Mouse (Mus musculus) ovary, postnatal 36 days (tissue): ENCODE data around the gene Zhx3.

Experiments used
- DNase-seq: peaks from one replicate; pipeline ENCODE4 v3.0.0; 2022; ENCODE audit warnings: low spot score, mixed read lengths

Zhx3 gene

DNA sequence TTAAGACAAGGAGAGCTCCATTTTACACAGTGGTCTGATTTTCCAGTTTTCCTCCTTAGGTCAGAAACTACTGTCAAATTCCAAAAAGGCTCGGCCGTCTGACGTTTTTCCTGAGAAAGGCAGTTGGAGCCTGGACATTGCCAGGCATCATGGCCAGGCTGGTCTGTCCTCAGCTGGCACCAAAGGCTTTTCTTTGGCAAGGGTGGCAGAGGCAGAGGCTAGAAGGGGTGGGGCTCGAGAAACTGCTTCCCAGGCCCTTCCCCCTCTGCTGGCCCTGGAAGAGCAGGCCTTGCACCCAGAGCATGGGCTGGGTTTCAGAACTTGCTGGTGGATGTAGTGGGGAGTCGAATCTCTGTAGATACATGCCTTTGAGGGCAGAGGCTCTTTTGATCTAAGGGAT lies 9.6 kb upstream of the Zhx3 start:
- no peak for DNase-seq

DNA sequence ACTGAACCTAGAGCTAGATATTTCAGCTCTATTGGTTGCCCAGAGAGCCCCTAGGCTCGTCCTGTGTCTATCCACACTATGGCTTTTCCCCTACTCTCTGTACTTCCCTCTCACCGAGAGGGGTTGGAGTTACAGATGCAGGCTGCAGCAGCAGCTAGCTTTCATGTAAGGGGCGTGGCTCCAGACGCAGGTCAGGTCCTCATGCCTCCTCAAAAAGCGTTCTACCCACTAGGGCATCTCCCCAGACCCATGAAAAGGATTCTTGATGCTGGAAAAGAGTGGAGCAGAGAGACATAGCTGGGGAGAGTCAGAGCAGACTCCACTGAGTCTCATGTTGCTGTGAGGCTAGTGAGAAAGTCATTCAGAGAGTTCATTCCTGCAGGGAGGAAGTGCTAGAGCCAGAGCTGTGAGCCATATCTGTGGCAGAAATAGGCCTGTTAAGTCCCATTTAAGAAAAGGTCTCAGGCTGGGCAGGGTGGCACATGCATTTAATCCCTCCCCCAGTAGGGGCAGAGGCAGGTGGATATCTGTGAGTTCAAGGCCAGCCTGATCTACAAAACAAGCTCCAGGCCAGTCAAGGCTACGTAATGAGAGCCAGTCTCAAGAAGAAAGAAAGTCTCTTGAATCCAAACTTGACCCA lies 8.8 kb upstream of the Zhx3 start:
- peak; percentile 36 for DNase-seq

- peak; percentile 65 for DNase-seq
Measured at GRCm38 (mm10) chr2:160880453-160881195, 7.8 kb upstream of the Zhx3 start, which contains the start of gene Lpin3. Gene Lpin3 (plus strand): TSS chr2:160880670.

DNA sequence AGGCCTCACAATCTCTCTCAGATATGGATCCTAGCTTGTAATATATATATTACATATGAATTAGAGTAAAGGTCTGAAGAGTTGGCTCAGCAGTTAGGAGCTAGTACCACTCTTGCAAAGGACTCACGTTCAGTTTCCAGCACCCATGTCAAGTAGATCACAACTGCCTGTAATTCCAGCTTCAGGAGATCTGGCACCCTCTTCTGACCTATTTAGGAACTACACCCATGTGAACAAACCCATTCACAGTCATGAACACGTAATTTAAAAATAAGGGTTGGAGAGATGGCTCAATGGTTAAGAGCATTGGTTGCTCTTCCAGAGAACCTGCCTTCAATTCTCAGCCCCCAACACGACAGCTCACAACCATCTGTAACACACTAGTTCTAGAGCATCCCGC lies 3.3 kb upstream of the Zhx3 start:
- DNase-seq = no peak

DNA sequence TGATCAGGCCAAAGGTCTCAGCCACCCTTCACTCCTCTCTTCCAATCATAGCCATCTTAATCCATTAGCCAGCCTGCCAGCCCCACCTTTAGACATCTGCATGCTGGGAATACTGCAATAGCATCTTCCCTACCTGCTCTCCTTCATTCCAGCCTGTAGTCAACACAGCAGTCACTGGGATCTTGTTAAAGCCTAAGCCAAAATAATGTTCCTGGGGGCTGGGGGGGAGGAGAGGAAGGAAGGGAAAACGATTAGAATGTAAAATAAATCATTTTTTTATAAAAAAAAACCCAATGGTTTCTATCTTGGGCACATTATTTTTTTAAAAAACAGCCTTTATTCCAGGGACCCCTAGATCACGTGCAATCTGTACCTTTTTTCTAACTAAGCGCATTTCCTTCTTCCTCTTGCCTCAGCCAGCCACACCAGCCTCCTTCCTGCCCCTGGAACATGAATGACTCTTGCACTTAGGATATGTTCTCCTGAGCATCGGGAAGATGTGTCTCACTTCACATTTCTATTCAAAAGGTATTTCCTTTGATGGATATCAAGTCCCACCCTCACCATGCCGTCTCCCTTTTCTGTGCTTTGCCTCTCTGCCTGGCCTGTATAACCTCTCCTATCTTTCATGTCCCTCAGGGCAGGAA lies 1.6 kb upstream of the Zhx3 start:
- no peak for DNase-seq

DNA sequence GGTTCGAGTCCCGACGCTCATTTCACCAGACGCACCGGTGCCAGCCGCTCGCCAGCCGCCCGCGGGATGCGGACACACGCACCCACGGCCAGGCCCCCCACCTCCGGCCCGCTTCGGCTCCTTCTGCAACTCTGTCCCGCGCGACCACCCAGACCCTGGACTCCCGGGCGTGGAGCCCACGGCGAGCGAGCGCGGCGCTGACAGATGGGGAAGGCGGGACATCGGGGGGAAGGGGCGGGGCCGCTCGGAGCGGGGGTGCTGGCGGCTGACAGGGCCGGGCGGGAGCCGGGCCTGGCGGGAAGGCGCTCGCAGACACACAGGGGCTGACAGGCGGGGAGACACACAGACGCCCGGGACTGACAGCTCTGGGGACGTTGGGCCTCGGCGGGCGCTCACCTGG lies 403 bp downstream of the Zhx3 start:
- DNase-seq = peak; percentile 78

DNA sequence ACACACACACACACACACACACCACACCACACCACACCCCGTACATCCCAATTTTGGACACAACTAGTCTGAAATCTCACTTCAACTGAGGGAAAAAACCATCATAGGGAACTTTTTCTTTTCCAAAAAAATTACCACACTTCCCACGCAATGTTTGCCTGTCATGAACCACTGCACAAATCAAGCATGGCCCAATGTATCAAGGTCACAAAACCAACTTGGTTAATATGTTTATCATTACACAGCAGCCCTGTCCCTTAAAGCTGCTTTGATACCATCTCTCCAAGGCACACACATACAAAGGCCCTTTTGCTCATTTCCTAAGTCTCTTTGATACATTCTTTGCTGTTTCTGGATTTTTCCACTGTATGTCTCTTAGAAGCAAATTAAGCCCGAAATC lies 1.5 kb downstream of the Zhx3 start:
- DNase-seq = no peak

DNA sequence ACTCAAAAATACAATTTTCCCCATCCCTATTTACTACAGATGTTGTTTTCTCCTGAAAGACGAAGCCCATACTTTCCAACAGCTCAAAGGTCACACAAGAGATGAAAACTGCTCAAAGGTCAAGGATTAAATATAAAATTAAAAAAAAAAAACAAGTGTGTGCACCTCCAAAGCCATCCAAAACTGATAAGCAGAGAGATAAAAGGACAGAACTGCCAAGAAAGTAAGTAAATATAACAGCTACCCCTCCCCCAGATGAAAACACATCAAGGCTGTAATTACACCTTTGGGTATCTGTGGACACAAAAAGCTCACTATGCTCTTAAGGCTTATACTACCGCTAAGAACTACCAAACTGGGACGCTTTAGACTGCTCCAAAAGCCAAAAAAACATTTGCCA lies 3.4 kb downstream of the Zhx3 start:
- DNase-seq = no peak

DNA sequence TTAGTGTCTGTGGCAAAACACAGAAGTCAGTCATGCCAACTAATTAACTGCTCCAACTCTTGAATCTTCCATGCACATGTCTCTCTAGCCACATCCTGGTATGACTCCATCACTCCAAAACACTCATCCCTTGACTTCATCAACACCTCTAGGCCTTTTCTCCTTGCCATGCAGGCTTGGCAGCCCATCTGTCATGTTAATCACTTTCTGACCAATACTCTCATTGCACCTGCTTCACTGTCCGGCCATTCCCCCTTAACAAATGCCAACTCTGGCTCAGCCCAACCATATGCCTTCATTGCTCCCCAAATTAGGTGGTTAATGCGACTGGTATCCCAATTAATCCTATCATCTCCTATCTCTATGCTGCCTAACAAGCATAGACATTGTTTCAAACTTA lies 7.5 kb downstream of the Zhx3 start:
- no peak for DNase-seq

GRCm38 (mm10) chr2:160864112-160864511 lies 8.7 kb downstream of the Zhx3 start:
- DNase-seq = no peak

DNA sequence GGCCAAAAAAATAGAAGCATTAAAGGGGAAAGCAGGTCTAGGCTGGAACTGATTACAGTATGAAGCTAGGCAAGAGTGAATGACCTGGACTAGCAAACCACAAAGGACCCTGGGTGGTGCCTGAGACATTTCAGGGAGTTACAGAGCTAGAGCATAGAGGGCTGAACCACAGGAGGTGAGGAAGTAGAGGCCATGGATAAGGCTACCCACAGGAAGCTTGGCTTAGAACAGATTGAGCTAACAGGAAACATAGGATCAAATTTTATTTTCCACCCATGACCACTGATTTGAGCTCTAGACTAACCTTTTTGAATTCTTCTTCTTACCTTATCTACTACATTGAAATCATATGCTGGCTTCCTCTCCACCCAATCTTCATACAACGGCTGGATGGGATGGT lies 12.4 kb downstream of the Zhx3 start:
- DNase-seq = no peak

DNA sequence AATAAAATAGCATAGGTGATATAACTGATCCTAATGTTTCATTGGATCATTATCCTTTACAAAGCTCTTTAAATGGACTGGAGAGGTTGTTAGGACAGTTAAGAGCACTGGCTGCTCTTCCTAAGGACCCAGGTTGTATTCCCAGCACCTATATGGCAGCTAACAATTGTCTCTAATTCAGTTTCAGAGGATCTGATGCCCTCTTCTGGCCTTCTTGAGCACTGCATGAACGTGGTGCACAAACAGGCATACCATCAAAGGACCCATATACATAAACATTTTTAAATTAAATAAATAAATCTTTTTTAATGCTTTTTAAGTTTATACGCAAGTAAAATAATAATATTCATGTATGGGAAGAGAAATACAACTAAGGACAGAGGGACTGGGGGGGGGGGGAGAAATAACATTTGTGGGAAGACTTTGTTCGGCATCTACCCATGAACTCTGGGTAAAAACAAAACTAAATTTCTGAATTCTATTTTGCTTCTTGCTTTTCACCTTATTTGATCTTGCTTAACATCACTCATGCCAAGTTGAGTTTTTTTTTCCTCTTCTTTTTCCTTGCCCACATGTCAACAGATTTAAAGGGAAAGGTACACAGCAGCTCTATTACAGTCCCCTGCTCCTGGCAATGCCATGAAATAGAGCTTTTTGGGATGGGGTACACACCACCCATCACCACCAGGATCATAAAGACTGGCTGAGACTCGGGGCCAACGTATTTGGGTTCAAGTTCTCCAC lies 16.3 kb downstream of the Zhx3 start:
- no peak for DNase-seq

DNA sequence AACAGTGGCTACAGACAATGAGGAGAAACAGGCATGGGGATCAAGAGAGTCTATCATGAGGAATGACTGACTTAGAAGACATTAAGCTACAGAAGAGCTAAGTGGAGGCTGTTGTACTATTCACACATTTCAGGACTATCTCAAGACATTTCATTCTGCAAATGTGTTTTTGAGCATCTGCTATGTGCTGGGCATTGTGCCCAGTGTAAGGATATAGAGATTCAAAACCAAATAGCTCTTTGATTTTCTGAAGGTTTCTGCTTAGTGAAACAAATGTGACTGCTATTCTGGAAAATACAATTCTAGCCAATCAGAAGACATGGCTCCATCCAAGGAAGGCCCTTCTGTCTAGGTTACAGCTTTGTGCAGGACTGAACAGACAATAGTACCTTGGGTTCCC lies 18.1 kb downstream of the Zhx3 start:
- no peak for DNase-seq

- no peak for DNase-seq
Measured at GRCm38 (mm10) chr2:160850360-160850759, 22.4 kb downstream of the Zhx3 start.

- no peak for DNase-seq
Measured at GRCm38 (mm10) chr2:160849617-160850240, 23.1 kb downstream of the Zhx3 start.

DNA sequence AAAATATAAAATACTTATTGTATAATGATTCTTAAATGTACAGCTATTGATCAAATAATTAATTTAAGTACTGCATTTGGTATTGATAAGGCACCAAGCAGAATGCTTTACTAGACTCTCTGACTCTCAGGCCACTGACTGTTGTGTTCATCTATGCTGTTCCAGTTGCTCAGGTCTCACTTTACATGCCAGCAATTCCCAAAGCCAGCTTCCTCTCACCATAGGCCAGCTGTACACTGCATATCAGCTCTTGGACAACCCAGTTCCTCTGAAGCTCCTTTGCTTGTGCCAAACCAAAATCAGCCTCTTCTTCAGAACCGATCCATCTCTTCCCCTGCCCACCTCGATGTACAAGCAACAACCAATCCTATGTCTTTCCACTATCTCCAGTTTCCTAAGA lies 24.6 kb downstream of the Zhx3 start:
- DNase-seq = no peak

DNA sequence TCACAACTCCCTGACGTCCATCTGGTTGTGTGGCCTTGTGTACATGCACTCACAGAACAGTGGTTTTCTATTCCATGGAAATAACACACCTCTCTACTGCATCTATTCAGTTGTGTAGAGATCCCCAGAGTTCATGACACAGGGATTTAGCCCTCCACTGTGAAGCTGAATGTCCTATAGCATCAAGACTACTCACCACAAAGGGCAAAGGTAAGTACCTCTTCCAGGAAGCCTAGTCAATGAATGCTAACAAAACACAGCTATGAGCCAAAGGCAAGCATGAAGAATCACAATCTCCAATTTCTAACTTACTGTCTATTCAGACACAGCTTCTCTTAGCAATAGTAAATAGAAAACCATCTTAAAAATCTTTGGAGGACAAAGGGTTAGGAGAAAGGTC lies 25.1 kb downstream of the Zhx3 start:
- DNase-seq = no peak

GRCm38 (mm10) chr2:160840838-160841237 lies 32.0 kb downstream of the Zhx3 start:
- no peak for DNase-seq

GRCm38 (mm10) chr2:160810802-160811201 lies 62.0 kb downstream of the Zhx3 start:
- no peak for DNase-seq

GRCm38 (mm10) chr2:160810376-160810775 lies 62.4 kb downstream of the Zhx3 start:
- DNase-seq = no peak

GRCm38 (mm10) chr2:160806091-160806521 lies 66.7 kb downstream of the Zhx3 start:
- peak; percentile 45 for DNase-seq
